Mouse (Mus musculus): ENCODE data around the gene Nectin2.

DNA sequence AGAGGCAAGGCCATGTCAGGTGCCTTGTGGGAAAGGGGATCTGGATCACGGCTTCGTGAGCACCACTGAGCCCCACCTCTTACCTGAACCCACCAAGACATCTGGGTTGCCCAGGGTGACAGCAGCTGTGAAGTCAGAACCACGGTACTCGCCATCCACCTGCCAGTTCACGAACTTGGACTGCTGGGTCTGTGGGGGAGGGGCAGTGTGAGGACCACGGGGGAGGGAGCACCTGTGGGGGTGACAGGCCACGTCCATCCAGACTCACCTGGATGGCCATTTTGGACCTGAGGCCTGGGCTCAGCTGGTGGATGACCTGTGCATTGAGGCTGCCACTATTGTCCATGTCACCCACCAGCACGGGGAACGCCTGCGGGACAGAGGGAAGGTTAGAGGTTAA lies 39.6 kb downstream of the Nectin2 start:
- TF ChIP-seq POLR2A (IDR thresholded peaks at IDR 0.05; ENCODE audit: borderline replicate concordance, control insufficient read depth, low read depth, low read length) (no peak; the same call in 1 of the 2 replicates), CTCF (IDR thresholded peaks at IDR 0.05; ENCODE audit: control insufficient read depth, insufficient read depth, low read length) (no peak)
